Mouse (Mus musculus) bone marrow macrophage, adult 2 months (primary cell): ENCODE results near the gene Cdc7.

Source experiments
- CTCF ChIP-seq: IDR thresholded peaks from 2 replicates; pipeline ENCODE4 v1.5.1; 2012; ENCODE audit warnings: low read depth, mild to moderate bottlenecking, low read length, moderate library complexity
- POLR2A ChIP-seq: IDR thresholded peaks from 2 replicates; pipeline ENCODE4 v1.6.1; 2012; ENCODE audit warnings: mild to moderate bottlenecking, low read depth, low read length, borderline replicate concordance

DNA sequence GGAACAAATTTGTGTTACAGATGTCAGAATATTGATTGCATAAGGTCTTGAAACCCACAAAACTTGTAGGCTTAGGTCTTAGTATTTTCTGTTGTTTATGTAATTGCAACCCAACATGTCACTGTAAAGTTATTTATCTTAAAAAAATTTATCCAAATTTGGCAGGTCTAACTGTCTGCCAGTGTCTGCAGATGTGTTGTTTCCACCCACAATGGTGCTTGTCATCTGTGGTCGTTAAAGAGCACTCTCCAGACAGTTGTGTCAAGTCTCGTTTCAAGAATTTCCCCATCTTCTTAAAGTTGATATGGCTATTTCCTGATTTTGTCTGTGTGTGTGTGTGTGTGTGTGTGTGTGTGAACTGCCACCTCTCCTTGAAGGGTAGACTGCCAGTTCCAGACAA lies 21.5 kb downstream of the Cdc7 start:
- TF ChIP-seq CTCF (no peak), POLR2A (no peak)
